Mouse (Mus musculus): ENCODE results near the gene Olfr1242.

The Olfr1242 gene

GRCm38 (mm10) chr2:89498235-89498634, at the start of gene Olfr1242:
Olfr1242 (minus strand) TSS chr2:89498335.
- no peak for DNase-seq (ENCODE audit: low read depth, low spot score)

GRCm38 (mm10) chr2:89544516-89544915, 46.4 kb upstream of the Olfr1242 start:
- DNase-seq (ENCODE audit: low read depth, low spot score), result no peak

GRCm38 (mm10) chr2:89539923-89540322, 41.8 kb upstream of the Olfr1242 start:
- no peak for DNase-seq (ENCODE audit: low read depth, low spot score)

GRCm38 (mm10) chr2:89531387-89531786, 33.3 kb upstream of the Olfr1242 start, which contains the start of gene Olfr1243:
Olfr1243 (minus strand) TSS chr2:89531487.
- no peak for DNase-seq (ENCODE audit: low read depth, low spot score)

GRCm38 (mm10) chr2:89487026-89487425, 11.1 kb downstream of the Olfr1242 start, which contains the start of gene Olfr1241:
Olfr1241 (minus strand) TSS chr2:89487126.
- no peak for DNase-seq (ENCODE audit: low read depth, low spot score)

GRCm38 (mm10) chr2:89442900-89443299, 55.2 kb downstream of the Olfr1242 start, which contains the start of gene Olfr1240:
Olfr1240 (minus strand) TSS chr2:89443000.
- no peak for DNase-seq (ENCODE audit: low read depth, low spot score)

Measured in A20 (cell line).